Comparison of ENCODE assay signal across 22 mouse cellular contexts in the genomic region with DNA sequence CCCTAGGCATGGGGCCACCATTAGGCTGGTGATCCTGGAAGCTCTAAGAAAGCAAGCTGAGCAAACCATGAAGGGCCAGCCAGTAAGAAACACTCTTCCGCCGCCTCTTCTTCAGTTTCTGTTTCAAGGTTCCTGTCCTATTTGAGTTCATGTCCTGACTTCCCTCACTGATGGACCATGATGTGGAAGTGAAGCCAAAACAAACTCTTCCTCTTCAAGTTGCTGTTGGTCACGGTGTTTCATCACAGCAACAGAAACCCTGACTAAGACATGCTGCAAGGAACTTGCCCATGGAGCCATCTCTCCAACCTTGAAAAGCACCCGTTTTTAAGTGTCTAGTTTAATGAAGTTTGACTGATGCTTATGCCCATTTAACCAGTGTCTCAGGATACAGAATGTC. TPM values are rescaled to one million over a fixed set of nuclear protein-coding genes. Genes with fewer than 3 reads are reported as not detected.
DNase-seq lines count a peak whose midpoint lies in the region; ATAC-seq and TF ChIP-seq lines count a peak whose summit lies in the region.
"Had no signal": no experiment of that assay in that cellular context is flagged by ENCODE, and none has a peak within 500 bp of the region (broad histone marks: within the 10 kb centered on the region; RNA-seq: fewer than 3 reads in every experiment).

No protein-coding gene starts in this region.

- ATAC-seq in lung, postnatal 0 days: no peak
- peak; percentile 73 for ATAC-seq in granulocyte monocyte progenitor cell, adult 5-6 weeks (replicated peaks; ENCODE audit: poor library complexity, severe bottlenecking)
- peak; percentile 83 for ATAC-seq in monocyte, adult 5-6 weeks (replicated peaks; ENCODE audit: insufficient number of reproducible peaks, low FRiP score, low TSS enrichment, poor library complexity, severe bottlenecking)
- ATAC-seq: inflammation-experienced regulatory T-cells, adult 6 months had no signal

- no peak for TF ChIP-seq CTCF in lung, postnatal 0 days (IDR thresholded peaks at IDR 0.05)
- TF ChIP-seq CTCF in bone marrow macrophage, adult 2 months (IDR thresholded peaks at IDR 0.05; ENCODE audit: low read depth, low read length): no peak

- DNase-seq in lung, postnatal 0 days (ENCODE audit: low spot score): peak; percentile 53
- no peak for DNase-seq in lung, postnatal 4 days
- no peak for DNase-seq in thymus, postnatal 10 days (ENCODE audit: low spot score in 2 of 2)
- no peak for DNase-seq in cerebellum, adult 9-11 months
- DNase-seq: adrenal gland, adult 2 months; cerebellum, adult 9-10 months; heart, postnatal 4 days; kidney, adult 18-20 months; liver, embryonic 13.5 days; retina, postnatal 1 day; right cerebral cortex, postnatal 25 days; spleen, adult 18-20 months; thymus, postnatal 36 days had no signal

- H3K9ac ChIP-seq in lung, postnatal 0 days (replicated peaks; ENCODE audit: low read depth): no peak overlapping the region
- H3K9ac ChIP-seq: embryonic facial prominence, embryonic 12.5 days; forebrain, embryonic 12.5 days; hindbrain, embryonic 14.5 days; liver, embryonic 13.5 days had no signal

- WGBS in lung, postnatal 0 days: 81% methylated on average over 4 of the region's 4 CpGs

- no peak overlapping the region for H3K4me3 ChIP-seq in lung, postnatal 0 days (ENCODE audit: low read depth, low read length)
- H3K4me3 ChIP-seq in bone marrow macrophage, adult 2 months (ENCODE audit: insufficient read depth, low read length): peak overlapping the region; percentile 18
- H3K4me3 ChIP-seq: embryonic facial prominence, embryonic 12.5 days; forebrain, embryonic 12.5 days; heart, embryonic 10.5 days; limb, embryonic 10.5 days; liver, embryonic 13.5 days had no signal

- no peak overlapping the region for H3K4me2 ChIP-seq in lung, postnatal 0 days (replicated peaks; ENCODE audit: low read depth, low read length)
- H3K4me2 ChIP-seq: embryonic facial prominence, embryonic 12.5 days; forebrain, embryonic 12.5 days; hindbrain, embryonic 14.5 days; liver, embryonic 13.5 days had no signal

- H3K27me3 ChIP-seq in lung, postnatal 0 days (replicated peaks; ENCODE audit: insufficient read depth, low read length): no peaks in the 10 kb centered on the region
- H3K27me3 ChIP-seq: embryonic facial prominence, embryonic 12.5 days; liver, embryonic 13.5 days had no signal

- TF ChIP-seq EP300 in lung, postnatal 0 days (IDR thresholded peaks at IDR 0.05): no peak

- H3K36me3 ChIP-seq in lung, postnatal 0 days (ENCODE audit: insufficient read depth, low read length): no peaks in the 10 kb centered on the region
- H3K36me3 ChIP-seq: embryonic facial prominence, embryonic 12.5 days; forebrain, embryonic 12.5 days; heart, embryonic 10.5 days; limb, embryonic 10.5 days; liver, embryonic 13.5 days had no signal

- H3K4me1 ChIP-seq in lung, postnatal 0 days (ENCODE audit: insufficient read depth, low read depth, low read length): no peaks in the 10 kb centered on the region
- H3K4me1 ChIP-seq in bone marrow macrophage, adult 2 months (ENCODE audit: control insufficient read depth, insufficient read depth, low read length): peaks cover 49% of the 10 kb centered on the region
- H3K4me1 ChIP-seq: embryonic facial prominence, embryonic 12.5 days; forebrain, embryonic 12.5 days; liver, embryonic 13.5 days had no signal

- TF ChIP-seq POLR2A in bone marrow macrophage, adult 2 months (IDR thresholded peaks at IDR 0.05; ENCODE audit: borderline replicate concordance, low read depth, low read length): no peak

- no peaks in the 10 kb centered on the region for H3K9me3 ChIP-seq in lung, postnatal 0 days (ENCODE audit: low read length)
- H3K9me3 ChIP-seq: embryonic facial prominence, embryonic 12.5 days; forebrain, embryonic 12.5 days; heart, embryonic 10.5 days; limb, embryonic 10.5 days; liver, embryonic 13.5 days had no signal

- no peak overlapping the region for H3K27ac ChIP-seq in lung, postnatal 0 days (ENCODE audit: low read length)
- H3K27ac ChIP-seq in bone marrow macrophage, adult 2 months (ENCODE audit: insufficient read depth, low read depth, low read length): peak overlapping the region; percentile 82
- H3K27ac ChIP-seq: embryonic facial prominence, embryonic 12.5 days; forebrain, embryonic 12.5 days; heart, embryonic 10.5 days; hindbrain, embryonic 14.5 days; limb, embryonic 10.5 days; liver, embryonic 13.5 days had no signal

RNA-seq across cellular contexts. Expression of gene Hpcal1, which starts 11.1 kb away (rescaled TPM):
- polyA plus RNA-seq in lung, postnatal 0 days (2015; fragmentation: Nextera tagmentation; extraction: Ambion mirVana): 127 and 145 TPM in 2 replicates
- polyA plus RNA-seq in bone marrow macrophage, adult 2 months (2012; ENCODE audit: insufficient read depth, insufficient read length, missing spikeins): 169 and 178 TPM in 2 replicates
- total RNA-seq in granulocyte monocyte progenitor cell, adult 5-6 weeks (2014; fragmentation: Nextera tagmentation): 58.9 and 59.4 TPM in 2 replicates
- total RNA-seq in granulocyte monocyte progenitor cell, adult 5-6 weeks (2017): 19.6 and 21.7 TPM in 2 replicates
- total RNA-seq in monocyte, adult 5-6 weeks (2017): 30.2 to 51.8 TPM (median 42.3 TPM) in 3 replicates
